Mouse (Mus musculus) midbrain, embryonic 15.5 days (tissue): ENCODE measurements around the gene Zfp784. TPM values are rescaled to one million over a fixed set of nuclear protein-coding genes. Genes with fewer than 3 reads are reported as not detected.

Experiments
- ATAC-seq: fragments of 200-750 bp; cut with Nextera tagmentation; replicated peaks from 2 replicates; pipeline ENCODE4 v1.8.0; 2017; ENCODE audit warnings: moderate TSS enrichment
- H3K27ac ChIP-seq: fragments of 300-500 bp; sonication (generic); 2 replicates; pipeline ENCODE4 v1.5.1; 2015; ENCODE audit warnings: mild to moderate bottlenecking, inconsistent platforms
- H3K27me3 ChIP-seq: fragments of 300-500 bp; sonication (generic); replicated peaks from 2 replicates; pipeline ENCODE4 v1.6.1; 2015; ENCODE audit warnings: inconsistent platforms
- H3K36me3 ChIP-seq: fragments of 300-500 bp; sonication (generic); replicated peaks from 2 replicates; pipeline ENCODE4 v1.6.1; 2015; ENCODE audit warnings: inconsistent platforms
- H3K4me1 ChIP-seq: fragments of 300-500 bp; sonication (generic); 2 replicates; pipeline ENCODE4 v1.6.1; 2015; ENCODE audit warnings: inconsistent platforms
- H3K4me2 ChIP-seq: fragments of 300-500 bp; sonication (generic); 2 replicates; pipeline ENCODE4 v1.6.1; 2015; ENCODE audit warnings: inconsistent platforms, mild to moderate bottlenecking, moderate library complexity
- H3K4me3 ChIP-seq: fragments of 300-500 bp; sonication (generic); 2 replicates; pipeline ENCODE4 v1.5.1; 2015; ENCODE audit warnings: mild to moderate bottlenecking, inconsistent platforms
- H3K9ac ChIP-seq: fragments of 300-500 bp; sonication (generic); 2 replicates; pipeline ENCODE4 v1.6.1; 2015; ENCODE audit warnings: mild to moderate bottlenecking, inconsistent platforms
- H3K9me3 ChIP-seq: fragments of 300-500 bp; sonication (generic); 2 replicates; pipeline ENCODE4 v1.6.1; 2016; ENCODE audit warnings: inconsistent platforms
- WGBS: fragments of 180-500 bp; shearing (Covaris S2); methylation state at CpG from one replicate; pipeline ENCODE4 v1.1.7; 2015; ENCODE audit warnings: mixed read lengths; 5-methylcytosine and 5-hydroxymethylcytosine counted together
- polyA plus RNA-seq: library from polyadenylated mRNA; unstranded; fragments of >200 nt; fragmentation: Nextera tagmentation; extraction: Ambion mirVana; gene quantifications from 2 replicates; pipeline ENCODE4 v1.2.1, GENCODE M21; 2015

Zfp784 gene
- polyA plus RNA-seq, 1 experiment from 2014 or later: 13.5 TPM

DNA sequence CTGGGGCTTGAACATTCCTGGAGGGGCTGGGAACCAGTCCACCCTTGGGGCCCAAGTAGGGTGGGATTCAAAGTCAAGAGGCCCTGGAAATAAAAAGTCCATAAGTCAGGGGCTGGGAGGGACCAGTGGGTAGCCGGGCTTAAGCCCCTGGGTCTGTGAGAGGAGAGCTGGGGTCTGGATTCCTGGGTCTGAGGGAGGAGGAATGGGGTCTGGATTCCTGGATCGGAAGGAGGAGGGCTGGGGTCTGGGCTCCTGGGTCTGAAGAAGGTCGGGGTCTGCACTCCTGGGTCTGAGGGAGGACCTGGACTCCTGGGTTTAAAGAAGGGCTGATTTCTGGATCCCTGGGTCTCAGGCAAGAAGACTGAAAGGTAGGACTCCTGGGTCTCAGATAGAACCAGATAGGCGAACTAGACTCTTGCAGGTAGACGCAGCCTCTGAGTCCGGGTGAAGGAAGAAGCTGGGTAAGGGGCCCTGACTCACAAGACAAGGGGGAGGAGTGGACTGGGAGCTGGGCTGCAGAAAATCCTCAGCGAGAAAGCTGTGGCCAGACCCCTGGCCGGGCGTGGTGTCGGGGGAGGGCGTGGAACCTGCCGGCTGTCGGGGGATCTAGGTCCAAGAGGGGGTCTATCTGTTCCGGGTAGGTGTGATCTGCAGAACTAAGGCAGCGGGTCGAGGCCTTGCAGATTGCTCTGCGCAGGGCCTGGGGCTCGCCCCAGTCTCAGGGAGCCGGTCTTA is 42.8 kb downstream of the Zfp784 start:
- Histone ChIP-seq H3K9ac (peak overlapping the region; percentile 95), H3K4me1 (peaks cover 42% of the 10 kb centered on the region), H3K27me3 (no peaks in the 10 kb centered on the region), H3K4me3 (peak overlapping the region; percentile 82), H3K27ac (peak overlapping the region; percentile 81), H3K4me2 (peak overlapping the region; percentile 75), H3K36me3 (peaks cover 24% of the 10 kb centered on the region; the same call in 1 of the 2 replicates), H3K9me3 (no peaks in the 10 kb centered on the region)
- peak; percentile 34 for ATAC-seq
- WGBS: 5% methylated on average over 19 of the region's 19 CpGs

DNA sequence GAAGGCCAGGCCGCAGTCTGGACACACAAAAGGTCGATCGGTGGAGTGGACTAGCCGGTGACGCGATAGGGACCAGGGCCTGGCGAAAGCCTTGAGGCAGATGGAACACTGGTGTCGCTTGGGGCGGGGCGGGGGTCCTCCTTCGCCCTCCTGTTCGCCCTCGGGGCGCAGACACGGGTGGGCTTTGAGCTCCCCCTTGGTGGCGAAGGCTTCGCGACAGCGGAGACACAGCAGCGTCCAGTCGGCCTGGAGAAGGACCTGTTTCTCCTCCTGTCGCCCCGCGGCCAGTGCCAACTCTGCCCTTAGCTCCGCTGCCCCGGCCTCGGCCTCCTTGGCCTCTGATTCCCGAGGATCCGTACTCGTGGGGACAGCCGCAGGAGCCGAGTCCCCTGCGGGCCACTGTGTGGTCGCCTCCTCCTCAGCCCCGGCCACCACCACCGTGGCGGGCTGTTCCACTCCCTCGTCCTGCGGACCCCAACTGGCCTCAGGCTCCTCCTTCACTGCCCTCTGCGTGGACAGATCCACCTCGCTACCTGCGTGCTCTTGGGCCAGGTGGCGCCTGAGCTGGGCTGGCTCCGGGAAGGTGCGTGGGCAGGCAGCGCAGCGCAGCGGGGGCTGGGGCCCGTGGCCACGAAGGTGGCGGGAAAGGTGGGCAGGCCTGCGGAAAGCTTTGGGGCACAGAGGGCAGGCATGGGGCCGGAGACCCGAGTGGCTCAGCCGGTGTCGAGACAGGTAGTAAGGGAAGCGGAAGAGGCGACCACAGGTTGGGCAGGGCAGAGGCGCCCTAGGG is 44.1 kb downstream of the Zfp784 start:
- Histone ChIP-seq H3K27ac (no peak overlapping the region), H3K4me2 (peak overlapping the region; percentile 75), H3K27me3 (no peaks in the 10 kb centered on the region), H3K9me3 (no peaks in the 10 kb centered on the region), H3K9ac (peak overlapping the region; percentile 95), H3K4me1 (peaks cover 42% of the 10 kb centered on the region), H3K4me3 (peak overlapping the region; percentile 82), H3K36me3 (peaks cover 25% of the 10 kb centered on the region; the same call in 1 of the 2 replicates)
- ATAC-seq: no peak
- 57% methylated on average over 59 of the region's 59 CpGs for WGBS

DNA sequence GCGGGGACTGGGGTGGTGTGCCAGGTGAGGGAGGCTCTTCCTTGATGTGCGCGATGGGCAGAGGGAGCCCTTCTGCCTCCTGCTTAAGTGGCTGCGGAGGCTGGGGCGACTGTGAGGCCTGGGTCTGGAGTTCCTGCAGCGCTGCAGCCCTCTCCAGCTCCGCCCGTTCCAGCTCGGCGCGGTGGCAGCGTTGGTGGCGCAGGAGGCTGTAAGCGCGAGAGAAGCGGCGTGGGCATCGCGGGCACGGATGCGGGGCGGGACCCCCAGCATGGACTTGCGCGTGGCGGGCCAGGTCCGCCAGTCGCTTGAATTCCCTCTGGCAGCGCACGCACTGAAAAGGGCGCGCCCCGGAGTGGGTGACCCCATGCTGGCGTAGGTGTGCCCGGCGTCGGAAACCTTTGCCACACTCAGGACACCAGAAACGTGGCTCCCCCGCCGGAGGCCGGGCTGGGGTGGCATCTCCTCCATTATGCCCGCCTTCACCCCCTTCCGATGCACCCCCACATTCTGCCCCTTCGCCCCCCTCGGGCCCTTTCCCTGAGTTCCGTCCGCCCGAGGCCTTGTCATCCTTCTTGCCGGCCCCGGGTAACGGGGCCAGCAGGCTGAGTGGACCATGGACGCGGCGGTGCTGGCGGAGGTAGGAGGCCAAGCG is 44.8 kb downstream of the Zfp784 start:
- Histone ChIP-seq H3K27me3 (no peaks in the 10 kb centered on the region), H3K4me3 (peak overlapping the region; percentile 82), H3K4me2 (peak overlapping the region; percentile 75), H3K9me3 (no peaks in the 10 kb centered on the region), H3K9ac (no peak overlapping the region; the same call in 1 of the 2 replicates), H3K27ac (no peak overlapping the region), H3K36me3 (peaks cover 25% of the 10 kb centered on the region; the same call in 1 of the 2 replicates), H3K4me1 (peaks cover 42% of the 10 kb centered on the region)
- 43% methylated on average over 55 of the region's 55 CpGs for WGBS
- no peak for ATAC-seq

DNA sequence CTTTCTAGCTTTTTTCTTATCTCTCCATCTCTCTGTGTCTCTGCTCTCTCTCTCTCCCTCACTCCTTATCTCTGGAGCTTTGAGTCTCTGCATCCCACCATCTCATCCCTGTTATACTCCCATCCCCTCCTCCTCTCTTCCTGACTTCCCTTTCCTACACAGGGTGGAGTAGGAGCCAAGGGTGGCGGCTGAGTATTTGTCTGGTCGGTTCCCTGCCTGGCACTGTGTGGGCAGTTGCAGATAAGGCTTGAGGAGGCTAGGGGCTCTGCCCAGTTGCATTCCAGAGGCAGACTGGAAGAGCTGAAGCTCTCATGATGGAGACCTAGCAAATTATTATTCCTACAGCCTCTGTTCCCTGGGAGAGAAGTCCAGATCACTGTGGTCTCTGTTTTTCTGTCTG is 50.0 kb downstream of the Zfp784 start:
- ATAC-seq: no peak
- Histone ChIP-seq H3K27ac (no peak overlapping the region), H3K4me1 (peaks cover 12% of the 10 kb centered on the region), H3K4me3 (no peak overlapping the region), H3K27me3 (no peaks in the 10 kb centered on the region), H3K4me2 (no peak overlapping the region), H3K9ac (no peak overlapping the region), H3K9me3 (no peaks in the 10 kb centered on the region), H3K36me3 (peaks cover 22% of the 10 kb centered on the region; the same call in 1 of the 2 replicates)
- WGBS: 82% methylated on average over 2 of the region's 2 CpGs

Other genes starting within 250 kb of the Zfp784 start
- 5.4 and 5.8 TPM in 2 replicates for gene Tmem238, start 248.8 kb downstream of the Zfp784 start, polyA plus RNA-seq
- 186 and 187 TPM in 2 replicates for gene Rpl28, start 245.6 kb downstream of the Zfp784 start, polyA plus RNA-seq
- 265 and 288 TPM in 2 replicates for gene Ube2s, start 225.9 kb downstream of the Zfp784 start, polyA plus RNA-seq
- 15.3 and 16.6 TPM in 2 replicates for gene Shisa7, start 193.8 kb downstream of the Zfp784 start, polyA plus RNA-seq
- 3.1 and 4.6 TPM in 2 replicates for gene Isoc2b, start 168.2 kb downstream of the Zfp784 start, polyA plus RNA-seq
- 0.54 and 0.57 TPM in 2 replicates for gene Isoc2a, start 161.3 kb downstream of the Zfp784 start, polyA plus RNA-seq
- 0.40 and 0.65 TPM in 2 replicates for gene Gm36210, start 131.9 kb downstream of the Zfp784 start, polyA plus RNA-seq
- 4.5 and 4.6 TPM in 2 replicates for gene Zfp628, start 123.2 kb downstream of the Zfp784 start, polyA plus RNA-seq
- gene Nat14, start 116.4 kb downstream of the Zfp784 start, polyA plus RNA-seq: 46.3 and 47.7 TPM in 2 replicates
- 1.0 and 1.4 TPM in 2 replicates for gene Ssc5d, start 112.7 kb downstream of the Zfp784 start, polyA plus RNA-seq
- 0.29 TPM in 1 of 2 replicates, not detected in the other for gene Sbk2, start 74.0 kb downstream of the Zfp784 start, polyA plus RNA-seq
- 0.32 and 0.41 TPM in 2 replicates for gene Sbk3, start 67.3 kb downstream of the Zfp784 start, polyA plus RNA-seq
- 72.6 and 77.2 TPM in 2 replicates for gene Zfp579, start 42.3 kb downstream of the Zfp784 start, polyA plus RNA-seq
- gene Zfp524, start 24.0 kb downstream of the Zfp784 start, polyA plus RNA-seq: 7.1 and 7.7 TPM in 2 replicates
- 41.3 and 48.8 TPM in 2 replicates for gene Fiz1, start 23.7 kb downstream of the Zfp784 start, polyA plus RNA-seq
- 1.2 TPM in 1 of 2 replicates, not detected in the other for gene Gm44973, start 22.9 kb downstream of the Zfp784 start, polyA plus RNA-seq
- 8.0 and 8.4 TPM in 2 replicates for gene Zfp865, start 18.1 kb downstream of the Zfp784 start, polyA plus RNA-seq
- gene Ccdc106, start 17.9 kb downstream of the Zfp784 start, polyA plus RNA-seq: 64.9 and 67.8 TPM in 2 replicates
- gene 4632433K11Rik, start 4.3 kb downstream of the Zfp784 start, polyA plus RNA-seq: not detected in 2 replicates
- 106 and 110 TPM in 2 replicates for gene Zfp580, start 13.1 kb upstream of the Zfp784 start, polyA plus RNA-seq
- 103 and 107 TPM in 2 replicates for gene U2af2, start 23.7 kb upstream of the Zfp784 start, polyA plus RNA-seq
- 119 and 124 TPM in 2 replicates for gene Epn1, start 41.8 kb upstream of the Zfp784 start, polyA plus RNA-seq
- 0.14 TPM in 1 of 2 replicates, not detected in the other for gene Rfpl4, start 78.5 kb upstream of the Zfp784 start, polyA plus RNA-seq
- gene Rasl2-9, start 87.5 kb upstream of the Zfp784 start, polyA plus RNA-seq: 0.28 and 0.63 TPM in 2 replicates
- gene Vmn1r55, start 111.2 kb upstream of the Zfp784 start, polyA plus RNA-seq: 0.03 TPM in 1 of 2 replicates, not detected in the other
- gene Vmn1r56, start 158.3 kb upstream of the Zfp784 start, polyA plus RNA-seq: not detected in 2 replicates
- not detected in 2 replicates for gene Vmn1r57, start 180.0 kb upstream of the Zfp784 start, polyA plus RNA-seq